Mouse (Mus musculus): ENCODE data around the gene Atg5. TPM values are rescaled to one million over a fixed set of nuclear protein-coding genes. Genes with fewer than 3 reads are reported as not detected.

The Atg5 gene
- polyA plus RNA-seq, 1 experiment from 2014 or later = 44.3 TPM

- H3K9ac ChIP-seq = no peak overlapping the region
- no peak for ATAC-seq (ENCODE audit: low FRiP score, low read depth)
Measured at GRCm38 (mm10) chr10:44401600-44401999, 133.4 kb downstream of the Atg5 start.

GRCm38 (mm10) chr10:44403415-44403814, 135.3 kb downstream of the Atg5 start:
- no peak overlapping the region for H3K4me2 ChIP-seq

More at GRCm38 (mm10) chr10:44401600-44401999, 133.4 kb downstream of the Atg5 start:
- Histone ChIP-seq H3K4me3 (no peak overlapping the region), H3K4me1 (replicated peaks) (no peaks in the 10 kb centered on the region), H3K36me3 (no peaks in the 10 kb centered on the region), H3K9me3 (no peaks in the 10 kb centered on the region), H3K27ac (replicated peaks) (no peak overlapping the region), H3K4me2 (no peak overlapping the region), H3K27me3 (no peaks in the 10 kb centered on the region)
- 87% methylated on average over 10 of the region's 10 CpGs for WGBS

GRCm38 (mm10) chr10:44409054-44409453, 140.9 kb downstream of the Atg5 start:
- H3K4me1 ChIP-seq (replicated peaks) = no peaks in the 10 kb centered on the region
- 81% methylated on average over 10 of the region's 10 CpGs for WGBS

More at GRCm38 (mm10) chr10:44403415-44403814, 135.3 kb downstream of the Atg5 start:
- H3K27me3 ChIP-seq = no peaks in the 10 kb centered on the region
- no peak overlapping the region for H3K27ac ChIP-seq (replicated peaks)
- H3K9me3 ChIP-seq = no peaks in the 10 kb centered on the region
- no peaks in the 10 kb centered on the region for H3K4me1 ChIP-seq (replicated peaks)
- no peak overlapping the region for H3K9ac ChIP-seq
- H3K4me3 ChIP-seq = no peak overlapping the region
- no peak for ATAC-seq (ENCODE audit: low FRiP score, low read depth)
- no peaks in the 10 kb centered on the region for H3K36me3 ChIP-seq
- 75% methylated on average over 7 of the region's 7 CpGs for WGBS

GRCm38 (mm10) chr10:44409958-44410357, 141.8 kb downstream of the Atg5 start:
- no peaks in the 10 kb centered on the region for H3K9me3 ChIP-seq
- no peaks in the 10 kb centered on the region for H3K27me3 ChIP-seq
- no peak for ATAC-seq (ENCODE audit: low FRiP score, low read depth)
- no peaks in the 10 kb centered on the region for H3K36me3 ChIP-seq
- no peak overlapping the region for H3K27ac ChIP-seq (replicated peaks)
- no peak overlapping the region for H3K4me2 ChIP-seq
- H3K9ac ChIP-seq = no peak overlapping the region
- no peaks in the 10 kb centered on the region for H3K4me1 ChIP-seq (replicated peaks)
- no peak overlapping the region for H3K4me3 ChIP-seq
- WGBS = 85% methylated on average over 11 of the region's 11 CpGs

More at GRCm38 (mm10) chr10:44409054-44409453, 140.9 kb downstream of the Atg5 start:
- H3K4me3 ChIP-seq = no peak overlapping the region
- H3K36me3 ChIP-seq = no peaks in the 10 kb centered on the region
- no peak overlapping the region for H3K27ac ChIP-seq (replicated peaks)
- H3K9ac ChIP-seq = no peak overlapping the region
- H3K27me3 ChIP-seq = no peaks in the 10 kb centered on the region
- H3K9me3 ChIP-seq = no peaks in the 10 kb centered on the region
- no peak overlapping the region for H3K4me2 ChIP-seq
- no peak for ATAC-seq (ENCODE audit: low FRiP score, low read depth)

MicroRNAs within 50 kb of the gene (microRNA counts, 519-probe panel; counts per million panel counts)
- microRNA mmu-miR-1929 = 2,090 counts per million, percentile 19 among the panel's probes with 10 or more counts

Small RNAs within 50 kb of the gene (microRNA-seq; reads per million reads assigned to microRNA genes)
- gene Mir1929 = 1.1 reads per million

Other genes starting within 250 kb of the Atg5 start
- 0.21 and 0.31 TPM in 2 replicates for gene Crybg1, start 119.5 kb upstream of the Atg5 start, polyA plus RNA-seq (2015; fragmentation: Nextera tagmentation; extraction: Ambion mirVana)

All from hindbrain, embryonic 15.5 days (tissue).